Mouse (Mus musculus): ENCODE data around the gene Kcne1. TPM values are rescaled to one million over a fixed set of nuclear protein-coding genes. Genes with fewer than 3 reads are reported as not detected.

Kcne1 gene
- total and polyA plus RNA-seq, 3 experiments = not detected

GRCm38 (mm10) chr16:92301989-92302388 is 57.3 kb downstream of the Kcne1 start:
- TF ChIP-seq TBP (IDR thresholded peaks at IDR 0.05; ENCODE audit: low read depth, low read length) (no peak), USF1 (IDR thresholded peaks at IDR 0.05; ENCODE audit: low read depth, low read length) (no peak), POLR2A (IDR thresholded peaks at IDR 0.05; ENCODE audit: control insufficient read depth in 1 of 2, insufficient read depth in 1 of 2, low read depth in 1 of 2, low read length in 2 of 2, poor library complexity in 1 of 2) (no peak), ELF1 (IDR thresholded peaks at IDR 0.05; ENCODE audit: low read depth, low read length) (no peak), CTCF (IDR thresholded peaks at IDR 0.05 in 2 of 3, conservative IDR thresholded peaks at IDR 0.05 in 1 of 3; ENCODE audit: control insufficient read depth in 1 of 3, insufficient read depth in 1 of 3, low read depth in 2 of 3, low read length in 3 of 3, poor library complexity in 1 of 3, severe bottlenecking in 1 of 3) (no peak), NELFE (IDR thresholded peaks at IDR 0.05; ENCODE audit: low read depth, low read length) (no peak), HCFC1 (IDR thresholded peaks at IDR 0.05; ENCODE audit: low read depth, low read length) (no peak), JUND (IDR thresholded peaks at IDR 0.05; ENCODE audit: low read depth, low read length) (no peak), GABPA (IDR thresholded peaks at IDR 0.05; ENCODE audit: low read depth, low read length) (no peak), MXI1 (IDR thresholded peaks at IDR 0.05; ENCODE audit: low read depth, low read length) (no peak), E2F4 (IDR thresholded peaks at IDR 0.05; ENCODE audit: borderline replicate concordance, low read depth, low read length) (no peak), RAD21 (IDR thresholded peaks at IDR 0.05; ENCODE audit: low read depth, low read length) (no peak), SMC3 (IDR thresholded peaks at IDR 0.05; ENCODE audit: low read depth, low read length) (no peak), UBTF (IDR thresholded peaks at IDR 0.05; ENCODE audit: borderline replicate concordance, insufficient read depth, low read depth, low read length) (no peak), SIN3A (IDR thresholded peaks at IDR 0.05; ENCODE audit: low read length) (no peak; the same call in 1 of the 2 replicates), NRF1 (IDR thresholded peaks at IDR 0.05; ENCODE audit: insufficient read depth, low read depth, low read length, poor library complexity, severe bottlenecking) (no peak), USF2 (IDR thresholded peaks at IDR 0.05; ENCODE audit: borderline replicate concordance in 1 of 2, insufficient read depth in 1 of 2, low read depth in 1 of 2, low read length in 2 of 2) (no peak), CHD1 (IDR thresholded peaks at IDR 0.05; ENCODE audit: low read depth, low read length) (no peak), MYC (IDR thresholded peaks at IDR 0.05; ENCODE audit: low read depth, low read length) (no peak), ZNF384 (IDR thresholded peaks at IDR 0.05; ENCODE audit: low read depth, low read length) (no peak)
- peaks cover under 1 to 9% of the 10 kb centered on the region in 2 experiments; a peak in 3 of 4 replicates for H3K36me3 ChIP-seq (ENCODE audit: control insufficient read depth in 1 of 2, insufficient read depth in 2 of 2, low read length in 2 of 2)
- peaks cover 3% of the 10 kb centered on the region; the same call in 1 of the 2 replicates for H3K79me2 ChIP-seq (ENCODE audit: control insufficient read depth, insufficient read depth, low read length, poor library complexity)
- H3K9ac ChIP-seq (ENCODE audit: control insufficient read depth, low read depth, low read length, poor library complexity, severe bottlenecking) = peak overlapping the region; percentile 67
- peak overlapping the region; percentile 73 to 85 for H3K4me3 ChIP-seq (ENCODE audit: control insufficient read depth in 1 of 2, insufficient read depth in 1 of 2, low read depth in 2 of 2, low read length in 2 of 2)
- H3K27ac ChIP-seq (ENCODE audit: control insufficient read depth, low read depth, low read length) = no peak overlapping the region
- H3K27me3 ChIP-seq (ENCODE audit: control insufficient read depth in 1 of 2, insufficient read depth in 2 of 2, low read length in 2 of 2) = peaks cover 0 to 1% of the 10 kb centered on the region in 2 experiments; a peak in 1 of 4 replicates
- no peaks in the 10 kb centered on the region for H3K9me3 ChIP-seq (replicated peaks; ENCODE audit: insufficient read depth, low read length)
- H3K4me1 ChIP-seq (ENCODE audit: control insufficient read depth in 1 of 2, insufficient read depth in 2 of 2, low read length in 2 of 2) = peaks cover 0 to 14% of the 10 kb centered on the region in 2 experiments; a peak in 1 of 4 replicates
- DNase-seq (ENCODE audit: low read depth, low spot score) = peak; percentile 40

GRCm38 (mm10) chr16:92301412-92301806 is 57.9 kb downstream of the Kcne1 start:
- H3K4me1 ChIP-seq (ENCODE audit: control insufficient read depth in 1 of 2, insufficient read depth in 2 of 2, low read length in 2 of 2) = peaks cover 0 to 14% of the 10 kb centered on the region in 2 experiments; a peak in 1 of 4 replicates
- peak overlapping the region; percentile 73 to 85 for H3K4me3 ChIP-seq (ENCODE audit: control insufficient read depth in 1 of 2, insufficient read depth in 1 of 2, low read depth in 2 of 2, low read length in 2 of 2)
- H3K79me2 ChIP-seq (ENCODE audit: control insufficient read depth, insufficient read depth, low read length, poor library complexity) = peaks cover 3% of the 10 kb centered on the region; the same call in 1 of the 2 replicates
- DNase-seq (ENCODE audit: low read depth, low spot score) = no peak
- TF ChIP-seq UBTF (IDR thresholded peaks at IDR 0.05; ENCODE audit: borderline replicate concordance, insufficient read depth, low read depth, low read length) (no peak), E2F4 (IDR thresholded peaks at IDR 0.05; ENCODE audit: borderline replicate concordance, low read depth, low read length) (0 out of 2 replicates have a peak, but pooled peaks have one; percentile 30), MAX (IDR thresholded peaks at IDR 0.05; ENCODE audit: low read length) (0 out of 2 replicates have a peak, but pooled peaks have one; percentile 7), MXI1 (IDR thresholded peaks at IDR 0.05; ENCODE audit: low read depth, low read length) (peak; percentile 45; the same call in 1 of the 2 replicates)
- H3K27me3 ChIP-seq (ENCODE audit: control insufficient read depth in 1 of 2, insufficient read depth in 2 of 2, low read length in 2 of 2) = peaks cover under 1 to 4% of the 10 kb centered on the region in 2 experiments; a peak in 3 of 4 replicates
- H3K9me3 ChIP-seq (replicated peaks; ENCODE audit: insufficient read depth, low read length) = no peaks in the 10 kb centered on the region
- H3K36me3 ChIP-seq (ENCODE audit: control insufficient read depth in 1 of 2, insufficient read depth in 2 of 2, low read length in 2 of 2) = peaks cover 0 to 9% of the 10 kb centered on the region in 2 experiments; a peak in 2 of 4 replicates
- peak overlapping the region; percentile 15; the same call in 1 of the 2 replicates for H3K27ac ChIP-seq (ENCODE audit: control insufficient read depth, low read depth, low read length)
- peak overlapping the region; percentile 67 for H3K9ac ChIP-seq (ENCODE audit: control insufficient read depth, low read depth, low read length, poor library complexity, severe bottlenecking)
